Mouse (Mus musculus) embryonic fibroblast, embryonic 13.5 days (primary cell): ENCODE data around the gene Sdc1.

Experiments used
- CTCF ChIP-seq: IDR thresholded peaks from 2 replicates; pipeline ENCODE4 v1.5.1; 2011; ENCODE audit warnings: mild to moderate bottlenecking, control low read depth, low read length, moderate library complexity, borderline replicate concordance; ENCODE audit not compliant: insufficient read depth
- POLR2A ChIP-seq: IDR thresholded peaks from 2 replicates; pipeline ENCODE4 v1.6.1; 2011; ENCODE audit warnings: low read depth, mild to moderate bottlenecking, control low read depth, low read length, moderate library complexity

- TF ChIP-seq CTCF (no peak), POLR2A (no peak)
Measured at GRCm38 (mm10) chr12:8803421-8804076, 32.4 kb downstream of the Sdc1 start.
